Mouse (Mus musculus) cerebellum, adult 2 months (tissue): ENCODE data around the gene Rora. TPM values are rescaled to one million over a fixed set of nuclear protein-coding genes. Genes with fewer than 3 reads are reported as not detected.
A peak's percentile ranks its signal among the peaks of the same experiment; 100 is the strongest.

Experiments
- DNase-seq, 2 experiments: peaks; one replicate each; pipeline ENCODE4 v3.0.0; 2021
- H3K27ac ChIP-seq: fragments of 200-500 bp; 2 replicates; pipeline ENCODE4 v1.5.1; 2012; ENCODE audit warnings: low read length, control low read depth, inconsistent platforms; ENCODE audit not compliant: insufficient read depth
- H3K27me3 ChIP-seq: fragments of 200-500 bp; 2 replicates; pipeline ENCODE4 v1.6.1; 2012; ENCODE audit warnings: inconsistent platforms, mild to moderate bottlenecking, low read length, moderate library complexity; ENCODE audit not compliant: control insufficient read depth, insufficient read depth
- H3K4me1 ChIP-seq: fragments of 200-500 bp; 2 replicates; pipeline ENCODE4 v1.6.1; 2011; ENCODE audit warnings: low read length; ENCODE audit not compliant: control insufficient read depth, insufficient read depth
- H3K4me3 ChIP-seq: fragments of 200-500 bp; replicated peaks from 2 replicates; pipeline ENCODE3; 2011; ENCODE audit warnings: mild to moderate bottlenecking, low read depth, low read length, control low read depth; ENCODE audit not compliant: insufficient read depth
- CTCF ChIP-seq: fragments of 200-500 bp; IDR thresholded peaks from 2 replicates; pipeline ENCODE4 v1.5.1; 2011; ENCODE audit warnings: low read depth, mild to moderate bottlenecking, control low read depth, low read length, moderate library complexity, borderline replicate concordance; ENCODE audit not compliant: insufficient read depth
- POLR2A ChIP-seq: fragments of 200-500 bp; IDR thresholded peaks from 2 replicates; pipeline ENCODE4 v1.6.1; 2011; ENCODE audit warnings: low read length, control low read depth, borderline replicate concordance; ENCODE audit not compliant: insufficient read depth
- WGBS: fragments of 180-500 bp; shearing (Covaris S2); methylation state at CpG from one replicate; pipeline ENCODE4 v1.1.7; 2018; 5-methylcytosine and 5-hydroxymethylcytosine counted together
- polyA plus RNA-seq: library from polyadenylated mRNA; depleted of rRNA; stranded (reverse); fragments of >200 nt; gene quantifications from 2 replicates; pipeline ENCODE4 v1.2.3, GENCODE M21; 2012

Gene Rora
- polyA plus RNA-seq, 1 experiment, result 58.4 TPM

DNA sequence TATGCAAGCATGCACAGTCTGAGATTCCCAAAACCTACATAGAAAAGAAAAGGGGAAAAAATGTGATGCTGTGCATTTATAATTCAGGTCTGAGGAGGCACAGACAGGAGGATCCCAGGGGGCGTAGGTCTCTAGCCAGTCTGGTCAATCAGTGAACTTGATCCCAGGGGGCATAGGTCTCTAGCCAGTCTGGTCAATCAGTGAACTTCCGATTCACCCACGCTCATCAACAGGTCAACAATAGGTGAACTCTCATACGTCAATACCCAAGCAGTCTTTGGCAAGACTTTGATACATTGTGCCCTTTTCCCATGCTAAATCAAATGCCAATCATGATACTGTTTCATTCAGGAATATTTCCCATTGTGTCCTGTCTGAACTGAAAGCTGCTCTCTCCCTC is 530.3 kb downstream of the Rora start:
- no peak overlapping the region for H3K4me3 ChIP-seq
- no peaks in the 10 kb centered on the region for H3K4me1 ChIP-seq
- DNase-seq, result no peak
- no peaks in the 10 kb centered on the region for H3K27me3 ChIP-seq
- 89% methylated on average over 4 of the region's 4 CpGs for WGBS
- no peak overlapping the region for H3K27ac ChIP-seq
- TF ChIP-seq CTCF (no peak), POLR2A (no peak)

DNA sequence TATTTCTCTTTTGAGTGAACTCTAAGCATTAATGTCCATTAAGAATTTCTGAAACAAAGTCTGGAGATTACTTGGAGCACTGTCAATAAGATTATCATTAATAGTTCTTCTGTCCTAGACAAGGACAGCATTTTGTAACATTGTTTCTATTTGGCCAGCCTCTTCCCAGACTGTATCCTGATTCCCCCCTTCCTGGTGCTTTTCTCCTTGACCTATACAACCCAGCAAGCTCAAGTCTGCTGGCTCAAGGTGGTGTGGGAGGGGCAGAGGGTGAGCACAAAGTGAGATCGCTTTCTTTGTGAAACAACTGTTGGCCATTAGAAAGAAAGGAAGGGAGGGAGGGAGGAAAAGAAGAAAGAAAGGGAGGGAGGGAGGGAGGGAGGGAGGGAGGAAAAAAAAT is 537.1 kb downstream of the Rora start:
- no peak overlapping the region for H3K27ac ChIP-seq
- H3K4me3 ChIP-seq, result no peak overlapping the region
- TF ChIP-seq POLR2A (no peak), CTCF (no peak)
- no peaks in the 10 kb centered on the region for H3K27me3 ChIP-seq
- peaks cover 8% of the 10 kb centered on the region; the same call in 1 of the 2 replicates for H3K4me1 ChIP-seq
- 45% methylated on average over 1 of the region's 1 CpGs for WGBS
- DNase-seq, result no peak

DNA sequence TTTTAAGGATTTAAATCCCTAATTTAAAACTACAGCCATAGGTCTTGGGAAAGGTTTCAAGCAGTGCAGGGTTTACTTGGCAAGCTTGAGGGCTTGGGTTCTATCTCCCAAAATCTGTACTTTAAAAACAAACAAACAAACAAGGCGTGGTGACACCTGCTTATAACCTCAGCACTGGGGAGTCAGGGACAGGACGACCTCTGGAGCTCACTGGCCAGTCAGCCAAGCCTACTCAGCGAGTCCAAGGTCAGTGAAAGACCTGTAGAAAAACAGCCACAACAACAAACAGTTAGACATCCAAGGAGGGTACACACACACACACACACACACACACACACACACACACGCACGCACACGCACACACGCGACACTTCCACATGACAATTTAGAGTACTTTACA is 538.9 kb downstream of the Rora start:
- Histone ChIP-seq H3K4me3 (no peak overlapping the region), H3K4me1 (peaks cover 9% of the 10 kb centered on the region; the same call in 1 of the 2 replicates), H3K27ac (no peak overlapping the region), H3K27me3 (no peaks in the 10 kb centered on the region)
- DNase-seq, result no peak
- TF ChIP-seq CTCF (no peak), POLR2A (no peak)
- WGBS, result 92% methylated on average over 8 of the region's 8 CpGs

DNA sequence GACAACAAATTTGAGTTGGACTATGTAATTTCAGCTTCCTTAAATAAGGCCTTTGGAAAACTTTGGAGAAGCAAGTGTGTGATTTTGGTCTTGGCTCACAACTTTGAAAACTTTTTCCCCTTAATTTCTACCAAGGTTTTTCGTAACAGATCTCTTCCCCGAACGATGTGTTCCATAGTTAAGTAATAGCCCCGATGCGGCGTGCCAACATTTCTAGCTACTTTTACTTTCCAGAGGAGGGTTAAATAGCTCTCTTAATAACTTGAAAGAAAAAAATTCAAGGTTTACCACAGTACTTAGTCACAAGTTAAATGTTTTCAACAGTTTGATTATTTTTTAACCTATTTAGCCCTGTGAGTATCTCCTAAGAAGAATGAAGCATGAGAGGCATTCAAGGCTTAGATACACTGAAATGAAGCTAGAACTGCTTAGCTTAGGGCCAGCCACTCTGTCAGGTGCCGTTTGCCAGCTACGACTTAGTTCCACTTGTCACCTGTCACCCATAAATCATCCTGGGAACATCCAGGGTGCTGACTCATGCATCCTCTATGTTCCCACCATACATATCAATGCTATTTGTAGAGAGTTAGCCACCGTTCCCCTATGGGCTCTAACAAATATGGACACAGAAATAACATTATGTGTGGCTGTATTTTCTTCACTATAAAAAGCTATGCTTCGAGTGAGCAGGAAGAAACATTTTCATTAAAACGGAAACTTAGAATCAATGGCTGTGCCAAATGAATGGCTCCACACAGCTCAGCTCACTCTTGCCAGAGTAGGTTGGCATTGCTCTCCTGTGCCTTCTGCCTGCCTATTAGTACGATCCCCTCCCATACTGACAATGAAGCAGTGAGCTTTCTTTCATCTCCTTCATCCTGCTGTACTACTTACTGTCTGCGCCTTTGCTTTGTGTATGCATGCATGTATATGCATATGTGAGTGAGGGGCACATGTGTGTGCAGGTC is 541.3 kb downstream of the Rora start:
- peak in 1 of 2 experiments; percentile 47 for DNase-seq
- H3K27ac ChIP-seq, result no peak overlapping the region
- peaks cover 9% of the 10 kb centered on the region; the same call in 1 of the 2 replicates for H3K4me1 ChIP-seq
- TF ChIP-seq POLR2A (no peak), CTCF (no peak)
- H3K27me3 ChIP-seq, result no peaks in the 10 kb centered on the region
- H3K4me3 ChIP-seq, result no peak overlapping the region
- 57% methylated on average over 13 of the region's 13 CpGs for whole genome bisulfite sequencing

DNA sequence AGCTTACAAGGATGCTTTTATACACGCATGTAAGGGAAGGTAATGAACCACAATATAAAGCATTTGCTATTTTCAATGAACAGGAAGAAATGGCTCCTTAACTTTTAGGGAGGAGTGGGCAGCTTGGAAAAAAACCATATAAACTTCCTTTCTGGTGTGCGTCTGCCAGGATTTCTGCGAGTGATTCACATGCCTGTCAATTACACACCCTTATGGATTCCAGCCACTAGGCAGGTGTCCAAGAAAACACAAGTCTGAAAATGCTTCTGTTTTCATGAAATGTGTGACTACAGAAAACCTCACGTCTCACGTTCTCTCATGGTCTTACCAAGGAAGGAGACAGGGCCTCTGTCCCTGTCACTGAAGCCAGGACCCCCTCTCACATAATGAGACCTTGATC is 560.2 kb downstream of the Rora start:
- peak in 1 of 2 experiments; percentile 51 for DNase-seq
- WGBS, result 35% methylated on average over 5 of the region's 5 CpGs
- no peak overlapping the region for H3K27ac ChIP-seq

DNA sequence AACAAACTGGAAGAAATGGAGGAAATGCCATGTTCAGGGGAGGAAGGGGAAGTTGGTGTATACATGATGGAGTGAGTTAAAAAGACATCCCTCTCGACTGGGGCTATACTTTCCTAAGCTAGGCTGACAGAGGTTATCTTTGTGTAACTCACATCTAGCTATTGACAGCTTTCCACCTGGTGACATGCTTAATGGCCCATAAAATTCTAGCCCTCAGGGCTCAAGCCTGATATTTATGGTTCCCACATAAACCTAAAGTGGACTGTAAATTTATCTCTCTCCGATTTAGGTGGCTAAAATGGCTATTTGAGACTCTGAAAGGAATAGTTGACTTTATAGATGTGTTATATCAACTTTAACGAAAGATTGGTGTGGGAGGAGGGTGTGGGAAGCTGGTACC is 571.3 kb downstream of the Rora start:
- no peak for DNase-seq
- H3K4me3 ChIP-seq, result no peak overlapping the region
- H3K27ac ChIP-seq, result no peak overlapping the region
- no peaks in the 10 kb centered on the region for H3K27me3 ChIP-seq
- WGBS, result 83% methylated on average over 3 of the region's 3 CpGs
- TF ChIP-seq CTCF, result no peak
- H3K4me1 ChIP-seq, result no peaks in the 10 kb centered on the region; the same call in 1 of the 2 replicates

More for the DNA sequence above, 560.2 kb downstream of the Rora start:
- no peak overlapping the region for H3K4me3 ChIP-seq
- H3K4me1 ChIP-seq, result peaks cover 7% of the 10 kb centered on the region
- no peak for TF ChIP-seq POLR2A
- TF ChIP-seq CTCF, result no peak
- H3K27me3 ChIP-seq, result no peaks in the 10 kb centered on the region

DNA sequence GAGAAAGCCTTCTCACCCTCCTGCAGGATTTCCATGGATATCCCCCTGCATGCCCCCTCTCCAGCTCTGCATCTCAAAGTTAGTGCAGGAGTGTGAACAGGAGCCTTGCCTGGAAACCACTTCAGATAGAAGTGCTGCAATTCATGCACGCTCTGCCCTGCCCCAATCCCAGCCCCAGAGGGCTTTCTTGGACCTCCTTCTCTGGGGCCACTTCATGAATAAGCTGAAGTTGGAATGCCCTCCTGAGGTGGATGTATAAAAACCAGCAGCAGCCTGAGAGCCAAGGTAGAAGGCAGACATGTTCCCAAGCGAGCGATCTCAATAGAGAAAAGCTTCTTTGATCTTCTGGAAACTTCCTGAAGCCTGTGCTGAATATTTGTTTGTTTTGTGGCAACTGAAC is 572.8 kb downstream of the Rora start:
- no peak for DNase-seq
- H3K4me1 ChIP-seq, result no peaks in the 10 kb centered on the region; the same call in 1 of the 2 replicates
- H3K27ac ChIP-seq, result no peak overlapping the region
- H3K27me3 ChIP-seq, result no peaks in the 10 kb centered on the region
- TF ChIP-seq CTCF (no peak), POLR2A (no peak)
- 79% methylated on average over 3 of the region's 3 CpGs for WGBS
- no peak overlapping the region for H3K4me3 ChIP-seq

DNA sequence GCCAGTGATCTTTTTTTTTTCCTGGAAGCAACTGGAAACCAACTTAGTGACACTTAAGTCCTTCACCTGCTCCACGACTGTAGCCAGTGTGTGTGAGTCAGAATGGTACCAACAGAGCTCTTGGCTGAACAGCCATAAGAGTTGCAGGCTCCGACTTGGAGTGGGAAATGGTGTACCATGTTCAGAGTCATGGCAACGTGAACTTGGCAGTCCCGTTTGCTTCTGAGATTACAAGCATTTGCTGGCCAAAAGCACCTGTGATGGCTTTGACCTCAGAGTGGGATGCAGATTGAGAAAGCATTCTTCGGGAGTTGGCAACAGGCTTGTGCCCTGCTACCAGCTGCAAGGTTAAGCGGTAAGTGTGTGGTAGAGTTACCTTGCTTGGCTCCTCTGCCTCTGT is 574.2 kb downstream of the Rora start:
- Histone ChIP-seq H3K4me3 (no peak overlapping the region), H3K27ac (no peak overlapping the region), H3K27me3 (no peaks in the 10 kb centered on the region), H3K4me1 (no peaks in the 10 kb centered on the region; the same call in 1 of the 2 replicates)
- no peak for DNase-seq
- 49% methylated on average over 6 of the region's 6 CpGs for WGBS
- TF ChIP-seq POLR2A, result no peak
